Mouse (Mus musculus) embryo, embryonic 10 days (tissue): Measurements from ENCODE around the gene Zrsr1.

ENCODE experiments used
- DNase-seq: peaks from one replicate; pipeline ENCODE4 v3.0.0-alpha.2; 2015; ENCODE audit warnings: low spot score

Zrsr1 gene

DNA sequence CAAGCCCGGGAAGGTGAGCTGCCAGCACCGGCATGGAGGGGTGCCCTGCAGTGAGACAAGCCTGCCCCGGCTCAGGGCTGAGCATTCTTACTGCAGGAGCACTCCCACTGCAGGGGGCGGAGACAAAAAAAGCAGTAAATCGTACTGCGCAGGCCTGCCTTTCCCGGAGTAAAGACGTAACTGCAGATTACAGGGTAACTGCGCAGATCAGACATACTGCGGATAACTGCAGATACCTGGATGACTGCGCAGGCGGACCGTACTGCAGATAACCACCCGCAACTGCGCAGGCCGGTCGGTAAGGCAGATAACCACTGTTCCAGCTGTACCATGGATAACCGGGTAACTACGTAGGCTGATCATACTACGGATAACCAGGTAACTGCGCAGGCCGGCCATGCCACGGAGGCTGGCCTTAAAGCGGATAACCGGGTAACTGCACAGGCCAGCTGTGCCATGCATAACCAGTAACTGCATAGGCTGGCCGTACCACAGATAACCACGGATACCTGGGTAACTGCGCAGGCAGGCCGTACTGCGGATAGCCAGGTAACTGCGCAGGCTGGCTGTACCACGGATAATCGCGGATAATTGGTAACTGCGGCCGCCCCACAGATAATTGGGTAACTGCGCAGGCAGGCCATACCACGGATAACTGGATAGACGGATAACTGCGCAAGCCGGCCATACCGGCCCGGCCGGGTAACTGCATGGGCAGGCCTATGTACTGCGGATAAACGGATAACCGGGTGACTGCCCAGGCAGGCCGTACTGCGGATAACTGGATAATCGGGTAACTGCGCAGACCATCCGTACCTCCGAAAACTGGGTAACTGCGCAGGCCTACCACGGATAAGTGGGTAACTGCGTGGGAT, at the start of gene Zrsr1:
TSS of gene Zrsr1 (plus strand) at position 171 of the 875 bp plus-strand sequence.
- DNase-seq = peak; percentile 74

- DNase-seq = no peak
Measured at GRCm38 (mm10) chr11:22922546-22922945, 49.3 kb upstream of the Zrsr1 start.

- no peak for DNase-seq
Measured at GRCm38 (mm10) chr11:22923606-22924005, 48.2 kb upstream of the Zrsr1 start.

DNA sequence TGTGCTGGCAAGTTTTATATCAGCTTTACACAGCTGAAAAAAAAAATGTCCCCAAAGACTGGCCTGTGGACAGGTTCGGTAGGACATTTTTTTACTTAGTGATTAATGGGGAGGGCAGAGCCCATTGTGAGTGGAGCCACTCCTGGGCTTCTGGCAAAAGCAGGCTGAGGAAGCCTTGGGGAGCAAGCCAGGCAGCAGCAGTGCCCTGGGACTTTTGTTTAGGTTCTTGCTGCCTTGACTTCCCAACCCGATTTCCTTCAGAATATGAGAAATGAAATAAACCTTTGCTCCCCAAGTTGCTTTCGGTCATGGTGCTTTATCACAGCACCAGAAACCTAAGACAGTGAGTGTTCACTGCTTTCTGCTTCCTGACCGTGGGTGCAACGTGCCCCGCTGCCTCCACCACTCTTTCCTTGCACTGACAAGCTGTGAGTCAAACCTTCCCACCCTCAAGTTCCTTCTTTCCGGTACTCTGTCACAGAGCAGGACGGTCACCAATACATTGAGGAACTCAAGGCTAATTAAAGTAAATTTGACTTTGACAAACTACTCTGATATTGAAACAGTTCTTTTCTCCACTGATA, 43.1 kb upstream of the Zrsr1 start:
- no peak for DNase-seq

DNA sequence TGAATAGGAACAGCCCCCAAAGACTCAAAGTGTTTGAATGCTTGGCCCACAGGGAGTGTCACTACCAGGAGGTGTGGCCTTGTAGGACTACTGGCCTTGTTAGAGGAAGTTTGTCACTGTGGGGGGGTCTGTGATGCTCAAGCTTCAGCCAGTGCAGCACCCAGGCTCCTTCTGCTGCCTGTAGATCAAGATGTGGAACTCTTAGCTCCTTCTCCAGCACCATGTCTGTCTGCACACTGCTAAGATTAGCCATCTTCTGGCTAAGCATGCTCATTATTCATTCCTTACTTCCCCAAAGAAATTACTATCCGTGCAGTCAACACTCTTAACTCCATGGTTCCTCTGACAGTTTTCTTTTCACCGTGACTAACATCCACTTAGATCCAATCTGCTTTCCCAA, 41.7 kb upstream of the Zrsr1 start:
- no peak for DNase-seq

GRCm38 (mm10) chr11:22931320-22931905, 40.4 kb upstream of the Zrsr1 start:
- DNase-seq = no peak

DNA sequence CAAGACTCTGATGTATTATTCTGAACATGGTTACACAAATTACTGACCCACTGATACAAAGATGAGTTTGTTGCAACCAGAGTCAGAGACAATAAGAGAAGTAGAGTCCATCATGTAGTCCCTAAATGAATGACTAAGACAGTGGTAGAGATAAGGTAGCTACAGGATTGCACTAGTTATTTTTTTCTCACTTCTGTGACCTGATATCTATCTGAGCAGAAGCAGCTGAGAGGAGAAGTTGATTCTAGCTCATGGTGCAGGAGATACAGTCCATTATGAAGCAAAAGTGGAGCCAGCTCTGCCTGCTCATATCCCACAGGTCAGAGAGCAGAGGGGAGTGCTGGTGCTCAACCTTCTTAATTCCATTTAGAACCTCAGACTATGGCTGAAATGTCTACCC, 39.6 kb upstream of the Zrsr1 start:
- DNase-seq = no peak

GRCm38 (mm10) chr11:22936446-22937125, 35.2 kb upstream of the Zrsr1 start:
- no peak for DNase-seq

GRCm38 (mm10) chr11:22937716-22938316, 34.0 kb upstream of the Zrsr1 start:
- no peak for DNase-seq

DNA sequence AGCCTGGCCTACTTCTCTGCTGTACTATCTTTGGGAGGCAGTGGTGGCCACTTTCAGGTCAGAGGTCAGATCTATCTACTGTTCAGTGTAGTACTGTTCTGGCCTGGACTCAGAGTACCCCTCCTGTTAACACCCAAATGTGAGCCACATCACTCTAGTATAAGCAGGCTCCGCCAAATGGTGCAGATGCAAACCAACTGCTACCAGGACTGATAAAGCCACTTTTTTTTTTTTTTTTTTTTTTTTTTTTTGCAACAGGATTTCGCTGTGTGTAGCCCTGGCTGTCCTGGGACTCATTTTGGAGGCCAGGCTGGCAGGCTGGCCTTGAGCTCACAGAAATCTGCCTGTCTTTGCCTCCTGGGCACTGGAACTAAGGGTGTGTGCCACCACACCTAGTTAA, 32.8 kb upstream of the Zrsr1 start:
- DNase-seq = no peak

DNA sequence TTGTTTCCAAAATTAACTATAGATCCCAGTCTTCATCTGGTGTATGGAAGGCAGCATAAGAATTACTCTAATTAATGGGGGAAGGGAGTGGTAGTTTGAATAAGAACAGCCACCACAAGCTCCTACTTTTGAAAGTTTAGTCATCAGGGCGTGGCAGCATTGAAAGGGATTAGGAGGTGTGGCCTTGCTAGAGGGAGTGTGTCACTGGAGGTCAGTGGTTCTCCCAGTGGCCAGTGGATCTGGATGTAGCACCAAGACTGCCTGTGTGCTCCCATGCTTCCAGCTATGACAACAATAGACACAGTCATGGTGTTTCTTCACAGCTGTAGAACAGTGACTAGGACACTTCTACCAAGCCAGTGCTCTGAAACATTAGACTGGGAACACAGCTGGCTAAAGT, 22.7 kb upstream of the Zrsr1 start:
- no peak for DNase-seq

- no peak for DNase-seq
Measured at GRCm38 (mm10) chr11:22950131-22950530, 21.7 kb upstream of the Zrsr1 start.

GRCm38 (mm10) chr11:22952668-22953067, 19.1 kb upstream of the Zrsr1 start:
- DNase-seq = no peak

DNA sequence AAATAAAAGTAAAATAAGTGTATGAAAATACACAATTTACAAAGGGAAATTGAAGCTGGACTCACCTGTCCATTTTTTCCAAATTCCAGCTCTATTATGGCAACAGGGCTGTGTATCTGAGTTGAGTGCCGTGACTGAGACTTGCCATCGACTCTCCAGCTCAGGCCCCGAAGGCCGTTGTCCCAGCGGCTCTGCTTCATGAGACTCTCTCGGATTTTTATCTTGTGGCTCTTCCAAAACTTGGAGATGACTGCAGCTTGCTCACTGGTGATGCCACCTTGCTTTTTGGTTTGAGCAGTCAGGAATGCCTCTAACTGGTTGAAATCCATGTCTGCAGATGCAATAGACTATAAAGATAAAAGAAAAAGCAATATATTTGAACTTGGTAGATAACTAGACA, 15.5 kb upstream of the Zrsr1 start:
- no peak for DNase-seq

GRCm38 (mm10) chr11:22956830-22957229, 15.0 kb upstream of the Zrsr1 start:
- DNase-seq = peak; percentile 61

GRCm38 (mm10) chr11:22957791-22958374, 13.9 kb upstream of the Zrsr1 start:
- DNase-seq = no peak

DNA sequence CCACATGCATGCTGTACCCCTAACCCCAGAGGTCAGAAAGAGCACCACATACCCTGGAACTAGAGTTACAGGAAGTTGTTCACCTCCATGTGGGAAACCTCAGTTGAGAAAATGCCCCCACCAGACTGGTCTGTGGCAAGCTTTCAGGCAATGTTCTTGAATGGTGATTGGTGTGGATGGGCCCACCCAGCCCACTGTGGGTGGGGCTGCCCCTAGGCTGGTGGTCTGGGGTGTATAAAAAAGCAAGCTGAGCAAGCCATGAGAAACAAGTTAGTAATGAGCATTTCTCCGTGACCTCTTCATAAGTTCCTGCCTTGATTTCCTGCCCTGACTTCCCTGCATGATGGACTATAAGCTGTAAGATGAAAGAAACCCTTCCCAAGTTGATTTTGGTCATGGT, 9.7 kb upstream of the Zrsr1 start:
- no peak for DNase-seq

DNA sequence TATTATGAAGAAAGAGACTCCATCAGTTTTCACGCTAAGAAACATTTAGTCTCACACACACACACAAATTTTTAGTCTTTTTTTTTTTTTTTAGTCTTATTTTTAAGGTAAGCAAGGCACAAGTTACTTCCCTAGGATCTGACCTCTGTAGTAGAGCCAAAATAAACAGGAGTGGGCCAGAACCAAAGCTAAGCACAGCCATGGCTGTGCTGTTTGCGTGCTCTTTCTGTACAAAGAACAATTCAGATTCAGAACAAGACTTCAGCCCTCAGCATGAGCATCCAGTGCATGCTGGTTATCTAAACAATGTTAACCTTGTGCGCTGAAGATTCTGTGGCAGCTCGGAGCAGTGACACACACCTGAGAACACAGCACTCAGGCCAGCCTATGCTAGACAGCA, 7.4 kb upstream of the Zrsr1 start:
- no peak for DNase-seq

DNA sequence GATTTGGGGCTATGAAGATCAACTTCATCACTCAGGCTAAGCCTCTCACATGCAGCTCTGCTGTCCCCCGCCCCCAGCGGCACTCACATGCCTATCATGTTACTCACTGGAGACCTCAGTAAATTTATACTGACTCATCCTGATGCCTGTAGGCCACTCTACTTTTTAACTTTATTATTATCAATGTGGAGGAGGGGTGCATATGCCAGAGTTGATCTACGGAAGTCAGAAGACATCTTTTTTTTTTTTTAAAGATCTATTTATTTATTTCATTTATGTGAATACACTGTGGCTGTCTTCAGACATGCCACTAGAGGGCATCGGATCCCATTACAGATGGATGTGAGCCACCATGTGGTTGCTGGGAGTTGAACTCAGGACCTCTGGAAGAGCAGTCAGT, 6.3 kb upstream of the Zrsr1 start:
- no peak for DNase-seq

DNA sequence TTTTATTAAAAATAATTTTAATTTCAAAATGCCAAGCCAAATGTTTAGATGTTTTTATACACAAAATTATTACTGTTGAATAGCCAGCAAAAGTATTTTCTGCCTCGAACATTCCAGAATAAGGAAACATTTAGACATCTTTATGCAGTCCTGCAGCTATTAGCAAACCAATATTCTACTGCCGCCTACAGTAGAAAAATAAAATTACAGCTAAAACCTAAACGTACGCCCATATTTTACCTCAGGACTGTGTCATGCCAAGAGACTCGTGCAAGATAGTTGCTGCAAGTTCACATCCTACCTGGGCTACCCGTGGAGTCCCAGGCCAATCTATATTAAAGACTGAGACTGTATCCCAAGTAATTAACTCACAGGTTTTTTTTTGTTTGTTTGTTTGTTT, 2.3 kb upstream of the Zrsr1 start:
- DNase-seq = no peak

GRCm38 (mm10) chr11:22970546-22970945, 1.3 kb upstream of the Zrsr1 start:
- DNase-seq = no peak
